Mouse (Mus musculus): ENCODE results near the gene Catsperz.

Catsperz gene

DNA sequence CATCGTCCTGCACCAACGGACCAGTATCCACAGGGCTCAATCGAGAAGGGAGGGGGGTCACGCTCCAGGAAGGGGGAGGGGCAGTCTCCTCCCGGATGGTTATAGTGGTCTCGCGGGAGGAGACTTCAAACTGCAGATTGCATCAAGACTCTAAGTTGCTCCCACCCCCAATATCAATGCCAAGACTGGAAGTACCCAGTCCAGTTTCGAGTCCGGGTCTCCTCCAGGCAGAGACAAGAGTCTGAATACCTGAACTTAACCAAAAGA is at the start of gene Catsperz:
TSS of gene Catsperz (minus strand) at position 74 of the 267 bp plus-strand sequence.
- DNase-seq (ENCODE audit: low read depth in 2 of 2, low spot score in 2 of 2) = no peak

- peak; percentile 62 to 73 for DNase-seq (ENCODE audit: low read depth in 2 of 2, low spot score in 2 of 2)
Observed at GRCm38 (mm10) chr19:6974211-6975205, 49.3 kb upstream of the Catsperz start, which contains the start of gene Ppp1r14b. Gene Ppp1r14b, plus strand, starts transcription at chr19:6974968.

- no peak for DNase-seq (ENCODE audit: low read depth in 2 of 2, low spot score in 2 of 2)
Observed at GRCm38 (mm10) chr19:6973581-6974190, 48.5 kb upstream of the Catsperz start.

DNA sequence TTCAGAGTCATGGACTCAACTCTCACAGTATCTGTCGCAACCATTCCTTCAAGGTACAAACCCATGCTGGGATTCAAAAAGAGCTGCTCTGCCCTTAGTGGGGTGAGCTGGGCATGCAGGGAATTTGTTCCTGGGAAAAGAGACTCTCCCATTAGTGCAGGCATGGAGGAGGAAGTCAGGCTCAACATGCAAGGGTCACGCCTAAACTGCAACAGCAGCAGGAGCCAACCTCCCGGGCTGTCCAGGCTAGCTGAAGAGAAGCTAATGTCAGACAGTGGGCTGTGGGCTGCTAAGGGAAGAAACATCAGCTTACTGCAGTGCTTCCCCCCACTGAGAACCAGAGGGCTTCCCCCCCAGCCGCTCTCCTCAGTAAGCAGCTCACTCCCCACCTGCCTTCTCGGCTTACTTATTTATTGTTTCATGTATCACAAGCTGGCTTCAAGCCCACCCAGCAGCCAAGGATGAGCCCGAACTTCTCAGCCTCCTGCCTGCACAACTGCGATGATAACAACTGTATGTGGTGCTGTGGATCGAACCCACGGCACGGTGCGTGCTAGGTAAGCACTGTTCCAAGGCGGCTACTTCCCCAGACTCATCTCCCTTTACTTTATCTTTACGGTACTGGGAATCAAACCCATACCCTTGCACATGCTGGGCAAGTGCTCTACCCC is 47.2 kb upstream of the Catsperz start:
- no peak for DNase-seq (ENCODE audit: low read depth in 2 of 2, low spot score in 2 of 2)

DNA sequence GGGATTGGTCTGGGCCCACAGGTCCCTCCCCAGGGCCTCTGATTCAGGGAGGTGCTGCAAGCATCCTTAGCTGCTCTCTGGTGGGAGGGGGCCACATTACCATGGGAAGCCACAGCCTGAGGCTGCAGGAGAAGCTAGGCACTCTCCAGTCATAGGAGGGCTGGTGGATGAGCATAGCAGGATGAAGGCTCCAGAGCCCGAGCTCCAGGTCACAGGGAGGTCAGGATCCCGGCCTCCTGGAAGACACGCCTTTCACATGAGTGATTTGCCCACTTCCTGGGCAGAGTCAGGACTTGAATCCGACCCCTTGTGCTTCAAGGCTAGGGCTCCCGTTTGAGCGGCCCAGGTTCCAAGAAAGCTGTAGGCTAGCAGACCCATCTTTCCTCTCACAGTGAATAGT is 46.5 kb upstream of the Catsperz start:
- DNase-seq (ENCODE audit: low read depth in 2 of 2, low spot score in 2 of 2) = no peak

DNA sequence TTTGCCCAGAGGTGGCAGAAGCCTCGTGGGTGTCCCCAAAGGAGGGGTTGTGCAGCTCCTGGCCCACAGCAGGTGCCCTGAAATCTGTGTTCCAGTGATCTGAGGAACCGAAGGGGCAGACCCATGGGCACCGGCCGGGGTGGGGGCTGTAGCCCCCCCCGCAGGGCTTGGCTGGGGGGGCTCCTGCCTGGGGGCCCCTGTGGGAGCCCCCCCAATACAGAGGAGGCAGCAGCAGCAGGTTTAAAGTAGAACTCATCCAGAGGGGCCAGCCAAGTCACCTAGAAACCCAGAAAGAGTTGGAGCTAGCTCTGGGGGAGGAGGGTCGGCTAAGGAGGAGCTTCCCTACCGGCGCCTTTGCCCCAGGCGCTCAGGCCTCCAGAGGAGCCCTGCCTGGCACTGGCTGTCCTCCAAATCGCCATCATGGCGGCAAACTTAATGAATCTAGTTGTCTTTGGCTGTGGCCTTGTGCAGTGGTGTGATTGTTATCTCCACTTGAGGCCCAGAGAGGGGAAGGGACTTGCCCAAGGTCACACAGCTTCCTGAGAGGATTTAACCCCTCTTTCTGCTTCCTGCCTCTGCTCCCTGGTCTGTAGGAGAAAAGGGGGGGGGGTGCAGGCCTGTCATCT is 45.4 kb upstream of the Catsperz start:
- no peak for DNase-seq (ENCODE audit: low read depth in 2 of 2, low spot score in 2 of 2)

- peak; percentile 55 to 61 for DNase-seq (ENCODE audit: low read depth in 2 of 2, low spot score in 2 of 2)
Observed at GRCm38 (mm10) chr19:6969665-6970381, 44.6 kb upstream of the Catsperz start.

GRCm38 (mm10) chr19:6969291-6969664 is 44.1 kb upstream of the Catsperz start:
- no peak for DNase-seq (ENCODE audit: low read depth in 2 of 2, low spot score in 2 of 2)

DNA sequence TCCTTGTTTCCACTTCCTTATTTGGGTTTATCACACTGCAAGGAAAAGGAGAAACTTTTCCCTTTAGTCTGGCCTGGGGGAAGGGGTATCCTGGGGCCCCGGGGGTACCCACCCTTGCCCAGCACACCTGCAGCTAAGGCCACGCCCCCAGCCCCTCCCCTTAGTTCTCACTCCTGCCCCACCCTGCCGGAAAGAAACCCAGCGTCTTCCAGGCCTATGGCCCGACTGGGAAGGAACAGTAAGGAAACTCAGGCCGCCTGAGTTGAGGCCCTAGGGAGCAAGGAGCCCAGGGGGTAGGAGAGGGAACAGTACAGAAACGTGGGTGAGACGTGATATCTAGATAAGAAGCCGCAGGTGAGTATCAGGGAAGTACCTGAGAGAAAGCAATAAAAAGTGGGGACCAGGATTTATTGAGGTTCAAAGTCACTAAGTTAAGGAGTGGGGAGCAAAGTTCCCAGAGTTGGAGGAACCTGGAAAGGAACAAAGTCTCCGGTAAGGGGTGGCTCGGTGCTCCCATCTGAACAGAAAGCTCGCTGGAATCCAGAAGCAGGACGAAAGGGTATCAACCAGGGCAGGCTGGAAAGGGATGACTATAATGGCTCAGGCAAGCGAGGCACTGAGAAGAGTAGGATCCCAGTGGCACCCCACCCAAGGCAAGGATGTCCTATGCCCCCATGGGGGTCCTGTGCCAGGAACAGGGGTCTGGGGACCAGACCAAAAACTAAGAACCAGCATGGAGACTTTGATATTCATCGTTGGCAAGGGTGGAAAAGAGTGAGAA is 43.5 kb upstream of the Catsperz start:
- DNase-seq (ENCODE audit: low read depth in 2 of 2, low spot score in 2 of 2) = no peak

- no peak for DNase-seq (ENCODE audit: low read depth in 2 of 2, low spot score in 2 of 2)
Observed at GRCm38 (mm10) chr19:6956461-6956860, 31.3 kb upstream of the Catsperz start.

DNA sequence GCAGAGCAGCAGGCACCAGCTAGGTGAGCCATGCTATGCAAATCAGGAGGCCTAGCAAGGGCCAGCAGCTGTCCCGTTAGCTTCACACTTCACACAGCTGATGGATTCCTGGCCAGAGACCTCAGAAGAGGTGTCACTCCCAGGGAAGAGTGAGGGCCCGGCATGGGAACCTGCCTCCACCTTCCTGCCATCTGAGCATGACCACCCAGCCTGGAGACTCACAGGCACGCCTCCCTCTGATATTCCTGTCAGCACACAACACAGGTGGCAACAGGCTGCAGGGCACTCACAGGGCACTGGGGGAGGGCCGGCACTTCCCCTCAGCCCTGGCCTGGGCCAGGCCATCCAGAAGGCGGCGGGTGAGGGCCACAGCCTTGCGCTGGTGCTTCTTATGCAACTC is 30.2 kb upstream of the Catsperz start:
- no peak for DNase-seq (ENCODE audit: low read depth in 2 of 2, low spot score in 2 of 2)

GRCm38 (mm10) chr19:6954046-6954445 is 28.9 kb upstream of the Catsperz start:
- no peak for DNase-seq (ENCODE audit: low read depth in 2 of 2, low spot score in 2 of 2)

GRCm38 (mm10) chr19:6952712-6953037 is 27.5 kb upstream of the Catsperz start:
- DNase-seq (ENCODE audit: low read depth in 2 of 2, low spot score in 2 of 2) = no peak

- peak in 1 of 2 experiments; percentile 21 for DNase-seq (ENCODE audit: low read depth in 2 of 2, low spot score in 2 of 2)
Observed at GRCm38 (mm10) chr19:6951994-6952711, 27.0 kb upstream of the Catsperz start.

DNA sequence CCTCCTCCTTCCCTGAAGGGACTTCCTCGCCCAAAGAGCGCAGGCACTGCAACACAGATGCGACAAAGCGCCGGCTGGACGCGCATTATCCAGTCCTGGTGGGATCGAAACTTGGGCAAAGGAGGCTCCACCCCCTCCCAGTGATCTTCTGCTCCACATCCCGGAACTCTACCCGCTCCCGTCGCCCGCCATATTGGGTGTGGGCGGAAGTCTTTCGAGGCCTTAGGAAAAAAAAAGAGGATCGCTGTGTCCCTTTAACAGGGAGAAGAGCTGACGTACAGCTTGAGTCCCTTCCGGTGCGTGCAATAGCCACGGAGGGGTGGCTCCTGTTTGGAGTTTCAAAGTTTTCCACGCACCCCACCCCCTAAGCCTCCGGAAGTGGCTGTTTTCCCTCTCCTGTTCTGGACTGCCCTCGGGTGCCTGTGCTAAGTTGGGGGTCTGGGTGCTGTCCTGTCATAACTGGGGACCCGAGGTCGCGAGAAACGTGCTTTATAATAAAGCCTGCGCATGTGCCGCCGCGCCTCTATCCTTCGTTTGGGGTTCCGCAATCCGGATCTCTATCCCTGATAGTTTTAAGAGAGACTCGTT is 26.3 kb upstream of the Catsperz start:
- DNase-seq (ENCODE audit: low read depth in 2 of 2, low spot score in 2 of 2) = peak; percentile 52 to 62

- DNase-seq (ENCODE audit: low read depth in 2 of 2, low spot score in 2 of 2) = peak in 1 of 2 experiments; percentile 23
Observed at GRCm38 (mm10) chr19:6950613-6951153, 25.5 kb upstream of the Catsperz start.

DNA sequence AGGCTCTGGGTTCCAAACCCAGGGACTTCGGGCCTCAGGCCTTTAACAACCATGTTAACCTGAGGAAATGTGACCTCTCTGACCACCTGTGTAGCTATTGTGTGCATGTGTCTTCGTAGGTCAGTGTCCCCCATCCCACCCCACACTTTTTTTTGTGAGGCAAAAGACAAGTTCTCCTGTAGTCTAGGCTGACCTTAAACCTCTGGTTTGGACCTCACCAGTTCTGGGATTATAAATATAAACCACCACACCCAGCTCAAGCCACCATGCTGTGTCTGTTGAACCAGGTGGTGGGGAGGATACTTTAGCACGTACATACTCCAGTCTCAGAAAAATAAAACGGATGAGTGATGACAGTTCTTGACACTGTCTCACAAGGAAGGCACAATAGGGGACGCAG is 24.8 kb upstream of the Catsperz start:
- DNase-seq (ENCODE audit: low read depth in 2 of 2, low spot score in 2 of 2) = no peak

- DNase-seq (ENCODE audit: low read depth in 2 of 2, low spot score in 2 of 2) = no peak
Observed at GRCm38 (mm10) chr19:6949532-6949931, 24.4 kb upstream of the Catsperz start.

GRCm38 (mm10) chr19:6948186-6948585 is 23.0 kb upstream of the Catsperz start:
- DNase-seq (ENCODE audit: low read depth in 2 of 2, low spot score in 2 of 2) = no peak

Data from CD8-positive naive resting alpha-beta T cell, adult 2 months (primary cell).